Mouse (Mus musculus): ENCODE measurements at regions not wholly inside any gene's neighbourhood (a gene's known extent, or its start where the extent isn't known, plus 50 kb on each side); places are given as distances from the start of the nearest gene placed in this dataset.

GRCm38 (mm10) chr9:61699618-61700017 lies 214.7 kb downstream of the Rplp1 start:
- Histone ChIP-seq H3K27ac (no peak overlapping the region), H3K36me3 (replicated peaks; ENCODE audit: control insufficient read depth, insufficient read depth, low read depth) (no peaks in the 10 kb centered on the region), H3K4me2 (ENCODE audit: low read depth) (no peak overlapping the region), H3K9ac (replicated peaks) (no peak overlapping the region), H3K4me1 (replicated peaks; ENCODE audit: control insufficient read depth in 2 of 2, insufficient read depth in 2 of 2, low read length in 1 of 2) (peaks cover 0 to 12% of the 10 kb centered on the region in 2 experiments; a peak in 2 of 4 replicates), H3K9me3 (ENCODE audit: control insufficient read depth, low read length) (no peaks in the 10 kb centered on the region), H3K27me3 (ENCODE audit: control insufficient read depth, insufficient read depth, low read length) (no peaks in the 10 kb centered on the region; the same call in 1 of the 2 replicates), H3K4me3 (ENCODE audit: insufficient read depth in 1 of 2, low read depth in 2 of 2, low read length in 2 of 2) (no peak overlapping the region)
- TF ChIP-seq CTCF (IDR thresholded peaks at IDR 0.05; ENCODE audit: low read depth) (no peak), EP300 (IDR thresholded peaks at IDR 0.05; ENCODE audit: low read depth) (no peak)
- ATAC-seq (ENCODE audit: insufficient read depth) (no peak), DNase-seq (ENCODE audit: low read depth in 3 of 3, low spot score in 3 of 3) (no peak)
- 66% methylated on average over 5 of the region's 5 CpGs for WGBS (ENCODE audit: insufficient replicate concordance)

GRCm38 (mm10) chr9:61697959-61698358 lies 216.4 kb downstream of the Rplp1 start:
- Histone ChIP-seq H3K27me3 (ENCODE audit: control insufficient read depth, insufficient read depth, low read length) (no peaks in the 10 kb centered on the region; the same call in 1 of the 2 replicates), H3K36me3 (replicated peaks; ENCODE audit: control insufficient read depth, insufficient read depth, low read depth) (no peaks in the 10 kb centered on the region), H3K9ac (replicated peaks) (no peak overlapping the region), H3K27ac (no peak overlapping the region), H3K4me3 (ENCODE audit: insufficient read depth in 1 of 2, low read depth in 2 of 2, low read length in 2 of 2) (no peak overlapping the region), H3K4me2 (ENCODE audit: low read depth) (no peak overlapping the region), H3K4me1 (replicated peaks; ENCODE audit: control insufficient read depth in 2 of 2, insufficient read depth in 2 of 2, low read length in 1 of 2) (peaks cover 0 to 13% of the 10 kb centered on the region in 2 experiments; a peak in 2 of 4 replicates), H3K9me3 (ENCODE audit: control insufficient read depth, low read length) (no peaks in the 10 kb centered on the region)
- 13% methylated on average over 11 of the region's 11 CpGs for WGBS (ENCODE audit: insufficient replicate concordance)
- ATAC-seq (ENCODE audit: insufficient read depth) (no peak), DNase-seq (ENCODE audit: low read depth in 3 of 3, low spot score in 3 of 3) (peak in 1 of 3 experiments; percentile 17)
- TF ChIP-seq EP300 (IDR thresholded peaks at IDR 0.05; ENCODE audit: low read depth) (no peak), CTCF (IDR thresholded peaks at IDR 0.05; ENCODE audit: low read depth) (peak; percentile 84)

GRCm38 (mm10) chr9:61696831-61697230 lies 217.5 kb downstream of the Rplp1 start:
- no peak for TF ChIP-seq EP300 (IDR thresholded peaks at IDR 0.05; ENCODE audit: low read depth)
- TF ChIP-seq CTCF (IDR thresholded peaks at IDR 0.05; ENCODE audit: low read depth), result no peak
- Histone ChIP-seq H3K9ac (replicated peaks) (no peak overlapping the region), H3K36me3 (replicated peaks; ENCODE audit: control insufficient read depth, insufficient read depth, low read depth) (no peaks in the 10 kb centered on the region), H3K4me2 (ENCODE audit: low read depth) (no peak overlapping the region), H3K4me3 (ENCODE audit: insufficient read depth in 1 of 2, low read depth in 2 of 2, low read length in 2 of 2) (no peak overlapping the region), H3K4me1 (replicated peaks; ENCODE audit: control insufficient read depth in 2 of 2, insufficient read depth in 2 of 2, low read length in 1 of 2) (peaks cover 0 to 11% of the 10 kb centered on the region in 2 experiments; a peak in 1 of 4 replicates), H3K9me3 (ENCODE audit: control insufficient read depth, low read length) (no peaks in the 10 kb centered on the region), H3K27ac (no peak overlapping the region), H3K27me3 (ENCODE audit: control insufficient read depth, insufficient read depth, low read length) (no peaks in the 10 kb centered on the region; the same call in 1 of the 2 replicates)
- WGBS (ENCODE audit: insufficient replicate concordance), result 53% methylated on average over 3 of the region's 3 CpGs
- ATAC-seq (ENCODE audit: insufficient read depth) (no peak), DNase-seq (ENCODE audit: low read depth in 3 of 3, low spot score in 3 of 3) (no peak)

- no peak for DNase-seq (ENCODE audit: low read depth in 3 of 3, low spot score in 3 of 3)
- no peak overlapping the region for H3K4me2 ChIP-seq (ENCODE audit: low read depth)
- no peaks in the 10 kb centered on the region; the same call in 1 of the 2 replicates for H3K27me3 ChIP-seq (ENCODE audit: control insufficient read depth, insufficient read depth, low read length)
- no peak overlapping the region for H3K27ac ChIP-seq
- H3K36me3 ChIP-seq (replicated peaks; ENCODE audit: control insufficient read depth, insufficient read depth, low read depth), result no peaks in the 10 kb centered on the region
- 54% methylated on average over 2 of the region's 2 CpGs for WGBS (ENCODE audit: insufficient replicate concordance)
- H3K9ac ChIP-seq (replicated peaks), result no peak overlapping the region
- no peak for TF ChIP-seq CTCF (IDR thresholded peaks at IDR 0.05; ENCODE audit: low read depth)
- no peak for TF ChIP-seq EP300 (IDR thresholded peaks at IDR 0.05; ENCODE audit: low read depth)
- H3K9me3 ChIP-seq (ENCODE audit: control insufficient read depth, low read length), result no peaks in the 10 kb centered on the region
- H3K4me1 ChIP-seq (replicated peaks; ENCODE audit: control insufficient read depth in 2 of 2, insufficient read depth in 2 of 2, low read length in 1 of 2), result peaks cover 0 to 11% of the 10 kb centered on the region in 2 experiments; a peak in 1 of 4 replicates
- H3K4me3 ChIP-seq (ENCODE audit: insufficient read depth in 1 of 2, low read depth in 2 of 2, low read length in 2 of 2), result no peak overlapping the region
- no peak for ATAC-seq (ENCODE audit: insufficient read depth)
Measured at GRCm38 (mm10) chr9:61695821-61696220, 218.5 kb downstream of the Rplp1 start.

- no peak overlapping the region for H3K9ac ChIP-seq (replicated peaks)
- TF ChIP-seq EP300 (IDR thresholded peaks at IDR 0.05; ENCODE audit: low read depth) (no peak), CTCF (IDR thresholded peaks at IDR 0.05; ENCODE audit: low read depth) (no peak; the same call in 1 of the 2 replicates)
- H3K36me3 ChIP-seq (replicated peaks; ENCODE audit: control insufficient read depth, insufficient read depth, low read depth), result no peaks in the 10 kb centered on the region
- DNase-seq (ENCODE audit: low read depth in 3 of 3, low spot score in 3 of 3) (no peak), ATAC-seq (ENCODE audit: insufficient read depth) (no peak)
- no peak overlapping the region for H3K4me2 ChIP-seq (ENCODE audit: low read depth)
- no peak overlapping the region for H3K27ac ChIP-seq
- WGBS (ENCODE audit: insufficient replicate concordance), result 9% methylated on average over 9 of the region's 9 CpGs
- H3K4me1 ChIP-seq (replicated peaks; ENCODE audit: control insufficient read depth in 2 of 2, insufficient read depth in 2 of 2, low read length in 1 of 2), result peaks cover 0 to 11% of the 10 kb centered on the region in 2 experiments; a peak in 1 of 4 replicates
- no peaks in the 10 kb centered on the region for H3K9me3 ChIP-seq (ENCODE audit: control insufficient read depth, low read length)
- H3K27me3 ChIP-seq (ENCODE audit: control insufficient read depth, insufficient read depth, low read length), result no peaks in the 10 kb centered on the region; the same call in 1 of the 2 replicates
- no peak overlapping the region for H3K4me3 ChIP-seq (ENCODE audit: insufficient read depth in 1 of 2, low read depth in 2 of 2, low read length in 2 of 2)
Measured at GRCm38 (mm10) chr9:61695381-61695791, 219.0 kb downstream of the Rplp1 start.
